In genomic region chr6:88044577-88045405, GRCm38 (mm10) we compare ENCODE assay signal across 8 mouse cellular contexts. TPM values are rescaled to one million over a fixed set of nuclear protein-coding genes. Genes with fewer than 3 reads are reported as not detected.
A peak's percentile ranks its signal among the peaks of the same experiment; 100 is the strongest.
DNase-seq lines count a peak whose midpoint lies in the region; ATAC-seq lines count a peak whose summit lies in the region.

Gene Rab7, minus strand, starts transcription at chr6:88045270.

- peak; percentile 97 for ATAC-seq in megakaryocyte progenitor cell, adult 5-6 weeks (replicated peaks; ENCODE audit: poor library complexity)

- DNase-seq in adipocyte (ENCODE audit: low spot score), result peak; percentile 99
- peak; percentile 99 for DNase-seq in embryo, embryonic 10 days (ENCODE audit: low spot score)
- DNase-seq in gastrocnemius, postnatal 10 days, result peak; percentile 94
- DNase-seq in induced T-regulatory cell, adult 2 months (ENCODE audit: low read depth), result peak; percentile 96
- peak; percentile 87 to 96 for DNase-seq in left cerebral cortex, adult 9 months (ENCODE audit: low spot score in 2 of 2)
- peak; percentile 96 for DNase-seq in right cerebral cortex, postnatal 14 days
- peak; percentile 93 to 97 for DNase-seq in urinary bladder, postnatal 36 days (ENCODE audit: low spot score in 2 of 2)

RNA-seq across cellular contexts. Expression of gene Rab7, which starts in this region (rescaled TPM):
- 100 to 1,000 TPM; 186 to 187 TPM for total RNA-seq in gastrocnemius, postnatal 10 days (2021)
- total RNA-seq in megakaryocyte progenitor cell, adult 5-6 weeks (2015), result 262 and 265 TPM in 2 replicates
- total RNA-seq in megakaryocyte progenitor cell, adult 5-6 weeks (2017), result 76.2 and 93.7 TPM in 2 replicates

Comparison
In these comparisons a context has a peak if more than half of its experiments do, and no peak if none do; other contexts are left out.
1. Peak in every context shown above with its lines: DNase-seq and ATAC-seq.